Mouse (Mus musculus): ENCODE results near the gene Iqsec3. TPM values are rescaled to one million over a fixed set of nuclear protein-coding genes. Genes with fewer than 3 reads are reported as not detected.

Gene Iqsec3
- polyA plus RNA-seq, 1 experiment from 2014 or later: not detected

DNA sequence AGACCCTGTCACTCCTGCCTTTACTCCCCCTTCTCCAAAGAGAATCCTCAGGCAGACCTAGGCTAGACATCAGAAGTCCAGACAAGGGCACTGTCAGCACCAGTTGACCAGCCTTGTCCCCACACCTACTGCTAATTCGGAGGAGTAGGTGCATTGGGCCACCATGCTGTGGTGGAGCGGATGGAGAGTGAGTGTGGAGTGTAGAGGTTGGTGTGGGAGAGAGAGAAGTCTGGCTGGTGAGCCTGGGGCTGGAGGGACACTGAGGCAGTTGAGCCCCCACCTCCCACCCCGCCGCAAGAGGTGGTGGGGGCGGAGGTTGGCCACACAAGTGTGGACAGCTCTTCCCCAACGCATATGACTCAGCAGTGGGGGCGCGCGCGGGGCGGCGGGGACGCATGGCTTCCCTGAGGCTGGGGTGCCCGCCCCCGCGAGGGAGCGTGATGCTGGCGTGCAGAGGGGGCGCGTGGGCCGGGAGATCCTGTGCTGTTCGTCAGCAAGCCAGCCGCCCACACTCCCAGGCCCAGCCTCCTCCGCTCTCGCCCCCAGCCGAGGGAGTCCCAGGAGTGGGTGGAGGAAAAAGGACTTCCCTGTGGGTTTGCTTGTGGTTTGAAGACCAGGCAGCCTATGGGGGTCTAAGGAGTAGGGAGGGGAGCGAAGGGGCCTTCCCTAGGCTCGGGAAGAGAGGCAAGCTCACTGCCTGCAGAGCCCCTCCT lies 10.7 kb downstream of the Iqsec3 start:
- Histone ChIP-seq H3K27ac (ENCODE audit: low read length) (no peak overlapping the region), H3K36me3 (ENCODE audit: insufficient read depth, low read length) (no peaks in the 10 kb centered on the region), H3K4me3 (ENCODE audit: low read depth, low read length) (no peak overlapping the region), H3K9ac (replicated peaks; ENCODE audit: low read depth) (no peak overlapping the region), H3K27me3 (replicated peaks; ENCODE audit: insufficient read depth, low read length) (no peaks in the 10 kb centered on the region), H3K4me2 (replicated peaks; ENCODE audit: low read depth, low read length) (no peak overlapping the region), H3K4me1 (ENCODE audit: insufficient read depth, low read depth, low read length) (no peaks in the 10 kb centered on the region), H3K9me3 (ENCODE audit: low read length) (no peaks in the 10 kb centered on the region)
- ATAC-seq (no peak), DNase-seq (ENCODE audit: low spot score) (no peak)
- WGBS: 3% methylated on average over 15 of the region's 28 CpGs
- no peak for TF ChIP-seq CTCF (IDR thresholded peaks at IDR 0.05)
- TF ChIP-seq EP300 (IDR thresholded peaks at IDR 0.05): no peak

- H3K27ac ChIP-seq (ENCODE audit: low read length): no peak overlapping the region
- H3K4me3 ChIP-seq (ENCODE audit: low read depth, low read length): no peak overlapping the region
- no peaks in the 10 kb centered on the region for H3K27me3 ChIP-seq (replicated peaks; ENCODE audit: insufficient read depth, low read length)
- DNase-seq (ENCODE audit: low spot score) (no peak), ATAC-seq (no peak)
- no peak for TF ChIP-seq CTCF (IDR thresholded peaks at IDR 0.05)
- no peak for TF ChIP-seq EP300 (IDR thresholded peaks at IDR 0.05)
- H3K9me3 ChIP-seq (ENCODE audit: low read length): no peaks in the 10 kb centered on the region
- 47% methylated on average over 8 of the region's 8 CpGs for WGBS
- H3K4me1 ChIP-seq (ENCODE audit: insufficient read depth, low read depth, low read length): no peaks in the 10 kb centered on the region
- no peaks in the 10 kb centered on the region for H3K36me3 ChIP-seq (ENCODE audit: insufficient read depth, low read length)
- H3K4me2 ChIP-seq (replicated peaks; ENCODE audit: low read depth, low read length): no peak overlapping the region
- no peak overlapping the region for H3K9ac ChIP-seq (replicated peaks; ENCODE audit: low read depth)
Measured at GRCm38 (mm10) chr6:121457381-121457780, 16.1 kb downstream of the Iqsec3 start.

GRCm38 (mm10) chr6:121456651-121457050 lies 16.8 kb downstream of the Iqsec3 start:
- DNase-seq (ENCODE audit: low spot score): no peak
- Histone ChIP-seq H3K27me3 (replicated peaks; ENCODE audit: insufficient read depth, low read length) (no peaks in the 10 kb centered on the region), H3K9me3 (ENCODE audit: low read length) (no peaks in the 10 kb centered on the region), H3K9ac (replicated peaks; ENCODE audit: low read depth) (no peak overlapping the region), H3K4me2 (replicated peaks; ENCODE audit: low read depth, low read length) (no peak overlapping the region), H3K27ac (ENCODE audit: low read length) (no peak overlapping the region), H3K4me3 (ENCODE audit: low read depth, low read length) (no peak overlapping the region), H3K4me1 (ENCODE audit: insufficient read depth, low read depth, low read length) (no peaks in the 10 kb centered on the region), H3K36me3 (ENCODE audit: insufficient read depth, low read length) (no peaks in the 10 kb centered on the region)
- ATAC-seq: no peak
- 71% methylated on average over 3 of the region's 3 CpGs for WGBS
- TF ChIP-seq EP300 (IDR thresholded peaks at IDR 0.05): no peak
- no peak for TF ChIP-seq CTCF (IDR thresholded peaks at IDR 0.05)

- Histone ChIP-seq H3K4me3 (ENCODE audit: low read depth, low read length) (no peak overlapping the region), H3K4me2 (replicated peaks; ENCODE audit: low read depth, low read length) (no peak overlapping the region), H3K36me3 (ENCODE audit: insufficient read depth, low read length) (no peaks in the 10 kb centered on the region), H3K4me1 (ENCODE audit: insufficient read depth, low read depth, low read length) (no peaks in the 10 kb centered on the region), H3K27me3 (replicated peaks; ENCODE audit: insufficient read depth, low read length) (no peaks in the 10 kb centered on the region), H3K9ac (replicated peaks; ENCODE audit: low read depth) (no peak overlapping the region), H3K9me3 (ENCODE audit: low read length) (no peaks in the 10 kb centered on the region), H3K27ac (ENCODE audit: low read length) (no peak overlapping the region)
- TF ChIP-seq CTCF (IDR thresholded peaks at IDR 0.05) (no peak), EP300 (IDR thresholded peaks at IDR 0.05) (no peak)
- ATAC-seq (no peak), DNase-seq (ENCODE audit: low spot score) (no peak)
- WGBS: 60% methylated on average over 12 of the region's 12 CpGs
Measured at GRCm38 (mm10) chr6:121454549-121455494, 18.7 kb downstream of the Iqsec3 start.

DNA sequence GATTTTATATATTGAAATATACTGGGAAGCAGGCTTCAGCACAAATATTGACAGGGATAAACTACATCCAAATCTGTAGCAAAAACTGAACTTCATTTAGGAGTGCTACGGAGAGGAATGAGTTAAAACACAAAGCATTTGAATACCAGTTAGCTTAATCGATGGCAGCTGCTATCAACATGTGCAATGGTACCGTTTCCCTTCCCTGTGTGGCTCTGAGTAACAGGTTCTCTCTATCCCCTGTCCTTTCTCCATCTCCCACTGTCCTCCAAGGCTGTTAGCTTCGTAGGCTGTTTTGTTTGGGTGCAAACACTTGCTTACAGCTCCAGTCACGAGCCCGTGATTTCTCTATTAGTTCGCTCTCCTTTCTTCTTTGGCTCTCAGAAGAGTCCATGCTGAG lies 19.7 kb downstream of the Iqsec3 start:
- DNase-seq (ENCODE audit: low spot score): no peak
- H3K9ac ChIP-seq (replicated peaks; ENCODE audit: low read depth): no peak overlapping the region
- H3K27ac ChIP-seq (ENCODE audit: low read length): no peak overlapping the region
- H3K4me3 ChIP-seq (ENCODE audit: low read depth, low read length): no peak overlapping the region
- H3K4me2 ChIP-seq (replicated peaks; ENCODE audit: low read depth, low read length): no peak overlapping the region
- no peaks in the 10 kb centered on the region for H3K36me3 ChIP-seq (ENCODE audit: insufficient read depth, low read length)
- no peaks in the 10 kb centered on the region for H3K4me1 ChIP-seq (ENCODE audit: insufficient read depth, low read depth, low read length)
- TF ChIP-seq EP300 (IDR thresholded peaks at IDR 0.05) (no peak), CTCF (IDR thresholded peaks at IDR 0.05) (no peak)
- H3K9me3 ChIP-seq (ENCODE audit: low read length): no peaks in the 10 kb centered on the region
- H3K27me3 ChIP-seq (replicated peaks; ENCODE audit: insufficient read depth, low read length): no peaks in the 10 kb centered on the region
- ATAC-seq: no peak
- 47% methylated on average over 7 of the region's 7 CpGs for WGBS

GRCm38 (mm10) chr6:121451703-121452102 lies 21.8 kb downstream of the Iqsec3 start:
- ATAC-seq: no peak
- no peak for DNase-seq (ENCODE audit: low spot score)
- TF ChIP-seq CTCF (IDR thresholded peaks at IDR 0.05) (no peak), EP300 (IDR thresholded peaks at IDR 0.05) (no peak)
- no peaks in the 10 kb centered on the region for H3K27me3 ChIP-seq (replicated peaks; ENCODE audit: insufficient read depth, low read length)
- no peak overlapping the region for H3K27ac ChIP-seq (ENCODE audit: low read length)
- no peaks in the 10 kb centered on the region for H3K9me3 ChIP-seq (ENCODE audit: low read length)
- H3K4me3 ChIP-seq (ENCODE audit: low read depth, low read length): no peak overlapping the region
- no peak overlapping the region for H3K9ac ChIP-seq (replicated peaks; ENCODE audit: low read depth)
- no peak overlapping the region for H3K4me2 ChIP-seq (replicated peaks; ENCODE audit: low read depth, low read length)
- H3K36me3 ChIP-seq (ENCODE audit: insufficient read depth, low read length): no peaks in the 10 kb centered on the region
- 79% methylated on average over 3 of the region's 3 CpGs for WGBS
- H3K4me1 ChIP-seq (ENCODE audit: insufficient read depth, low read depth, low read length): no peaks in the 10 kb centered on the region

Data from lung, postnatal 0 days (tissue).